Mouse (Mus musculus) gastrocnemius, adult 2 months (tissue): ENCODE data around the gene Strap. TPM values are rescaled to one million over a fixed set of nuclear protein-coding genes. Genes with fewer than 3 reads are reported as not detected.
A peak's percentile ranks its signal among the peaks of the same experiment; 100 is the strongest.

ENCODE experiments used
- DNase-seq: peaks from one replicate; pipeline ENCODE4 v3.0.0; 2022
- H3K27ac ChIP-seq: fragments of 200-600 bp; 2 replicates; pipeline ENCODE4 v1.8.1; 2022; ENCODE audit warnings: mild to moderate bottlenecking
- H3K4me3 ChIP-seq: fragments of 200-600 bp; 2 replicates; pipeline ENCODE4 v1.8.1; 2022; ENCODE audit warnings: mild to moderate bottlenecking, moderate library complexity
- CTCF ChIP-seq: fragments of 200-600 bp; IDR thresholded peaks from 2 replicates; pipeline ENCODE4 v1.8.1; 2022; ENCODE audit warnings: antibody characterized with exemption, mild to moderate bottlenecking, moderate library complexity
- intact Hi-C: fragments of 180-260 bp; cut with DNase I; formaldehyde crosslinking; loops from one replicate; pipeline ENCODE4 v1.15.1; 2025
- total RNA-seq, 2 experiments: library from RNA; stranded (reverse); gene quantifications; 2 replicates each; pipeline ENCODE4 v1.2.3; 2021

Gene Strap
- total RNA-seq, 2 experiments from 2014 or later, result 84.5 to 87.6 TPM

GRCm38 (mm10) chr6:137796596-137797567 lies 62.0 kb downstream of the Strap start:
- DNase-seq, result no peak
- no peak overlapping the region for H3K27ac ChIP-seq
- intact Hi-C loops, result loop anchor here (5.0 to 10.0 kb wide), 2 partner anchors 258 to 355 kb away; no protein-coding TSS in a partner anchor
- H3K4me3 ChIP-seq, result no peak overlapping the region
- peak; percentile 64 for TF ChIP-seq CTCF

DNA sequence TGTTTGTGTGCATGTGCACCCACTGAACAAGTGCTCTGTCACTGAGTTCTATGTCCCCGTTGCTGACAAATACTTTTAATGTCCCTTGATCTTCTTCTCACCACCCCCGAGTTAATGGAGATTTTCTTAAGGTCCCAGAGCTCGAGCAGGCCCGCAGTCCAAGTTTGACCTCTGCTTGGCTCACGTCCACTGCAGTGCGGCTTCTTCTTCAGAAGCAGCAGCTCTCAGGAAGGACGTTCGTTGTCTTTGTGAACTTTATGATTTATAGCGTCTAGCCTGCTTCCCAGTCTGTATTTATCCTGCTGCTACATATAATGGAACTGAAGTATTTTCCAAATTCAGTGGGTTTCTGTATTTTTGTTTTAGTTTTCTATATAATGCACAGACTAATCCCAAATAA lies 64.4 kb downstream of the Strap start:
- TF ChIP-seq CTCF, result no peak
- Histone ChIP-seq H3K4me3 (no peak overlapping the region), H3K27ac (no peak overlapping the region)
- DNase-seq, result no peak
- intact Hi-C loops, result loop anchor here (5.0 to 10.0 kb wide), 2 partner anchors 256 to 353 kb away; no protein-coding TSS in a partner anchor

Other genes starting within 250 kb of the Strap start
- 1 to 10 TPM; 4.3 to 6.9 TPM for gene Eps8, start 80.2 kb upstream of the Strap start, total RNA-seq
- 1 to 10 TPM; 6.3 to 9.5 TPM for gene Dera, start 19.5 kb downstream of the Strap start, total RNA-seq